Mouse (Mus musculus) kidney, adult 10 weeks (tissue): ENCODE results near the gene Gm20605. TPM values are rescaled to one million over a fixed set of nuclear protein-coding genes. Genes with fewer than 3 reads are reported as not detected.

Experiments used
- polyA plus RNA-seq: library from polyadenylated mRNA; stranded (reverse); fragments of 350-450 nt; fragmentation: Illumina TruSeq; extraction: RNeasy Lipid Tissue Mini Kit (QIAGEN cat#74804); gene quantifications from one replicate; pipeline ENCODE4 v1.2.3, GENCODE M21; 2014; ENCODE audit warnings: low read depth, low replicate concordance

Gm20605 gene
- not detected for polyA plus RNA-seq

GRCm38 (mm10) chr5:137628498-137629305 lies at the start of gene Gm20605, which contains the start of the genes Fbxo24 and Lrch4:
Gene Gm20605, plus strand, starts transcription at chr5:137629175.
Gene Fbxo24, minus strand, starts transcription at chr5:137629002.
Gene Lrch4, plus strand, starts transcription at chr5:137629121.

GRCm38 (mm10) chr5:137600619-137601364 lies 28.2 kb upstream of the Gm20605 start, which contains the start of gene Mospd3:
Gene Mospd3, minus strand, starts transcription at chr5:137601058.

GRCm38 (mm10) chr5:137613550-137613949 lies 15.4 kb upstream of the Gm20605 start, which contains the start of gene Pcolce:
Gene Pcolce, minus strand, starts transcription at chr5:137613784.

GRCm38 (mm10) chr5:137641054-137641453 lies 12.1 kb downstream of the Gm20605 start, which contains the start of gene Sap25:
Gene Sap25, plus strand, starts transcription at chr5:137641334.

GRCm38 (mm10) chr5:137645652-137646091 lies 16.7 kb downstream of the Gm20605 start, which contains the start of gene Irs3:
Gene Irs3, minus strand, starts transcription at chr5:137645714.

GRCm38 (mm10) chr5:137684294-137685123 lies 55.5 kb downstream of the Gm20605 start, which contains the start of gene Agfg2:
Gene Agfg2, minus strand, starts transcription at chr5:137684726.

Other genes with a start within 250 kb of the Gm20605 start
- gene Zan, start 152.1 kb upstream of the Gm20605 start, polyA plus RNA-seq = not detected
- not detected for gene Pop7, start 126.7 kb upstream of the Gm20605 start, polyA plus RNA-seq
- 1.5 TPM for gene Gigyf1, start 110.6 kb upstream of the Gm20605 start, polyA plus RNA-seq
- gene Epo, start 95.9 kb upstream of the Gm20605 start, polyA plus RNA-seq = not detected
- gene Gnb2, start 95.7 kb upstream of the Gm20605 start, polyA plus RNA-seq = 1.4 TPM
- not detected for gene Actl6b, start 75.7 kb upstream of the Gm20605 start, polyA plus RNA-seq
- gene Tfr2, start 59.3 kb upstream of the Gm20605 start, polyA plus RNA-seq = not detected
- gene Mospd3, start 28.1 kb upstream of the Gm20605 start, polyA plus RNA-seq = not detected
- gene Pcolce, start 15.4 kb upstream of the Gm20605 start, polyA plus RNA-seq = 7.1 TPM
- not detected for gene Fbxo24, start 173 bp upstream of the Gm20605 start, polyA plus RNA-seq
- 0.85 TPM for gene Lrch4, start 54 bp upstream of the Gm20605 start, polyA plus RNA-seq
- not detected for gene Sap25, start 12.2 kb downstream of the Gm20605 start, polyA plus RNA-seq
- not detected for gene Irs3, start 16.5 kb downstream of the Gm20605 start, polyA plus RNA-seq
- 11.3 TPM for gene Agfg2, start 55.6 kb downstream of the Gm20605 start, polyA plus RNA-seq
- gene Nyap1, start 112.4 kb downstream of the Gm20605 start, polyA plus RNA-seq = 0.16 TPM
- 0.36 TPM for gene Tsc22d4, start 116.6 kb downstream of the Gm20605 start, polyA plus RNA-seq
- gene Ppp1r35, start 149.7 kb downstream of the Gm20605 start, polyA plus RNA-seq = not detected
- 8.0 TPM for gene Mepce, start 158.5 kb downstream of the Gm20605 start, polyA plus RNA-seq
- gene Zcwpw1, start 158.6 kb downstream of the Gm20605 start, polyA plus RNA-seq = 5.1 TPM
- not detected for gene Pilra, start 207.1 kb downstream of the Gm20605 start, polyA plus RNA-seq
- gene Pilrb1, start 228.9 kb downstream of the Gm20605 start, polyA plus RNA-seq = 0.65 TPM
- not detected for gene Pilrb2, start 242.6 kb downstream of the Gm20605 start, polyA plus RNA-seq